Comparison of ENCODE assay signal across 17 mouse cellular contexts in the genomic region with DNA sequence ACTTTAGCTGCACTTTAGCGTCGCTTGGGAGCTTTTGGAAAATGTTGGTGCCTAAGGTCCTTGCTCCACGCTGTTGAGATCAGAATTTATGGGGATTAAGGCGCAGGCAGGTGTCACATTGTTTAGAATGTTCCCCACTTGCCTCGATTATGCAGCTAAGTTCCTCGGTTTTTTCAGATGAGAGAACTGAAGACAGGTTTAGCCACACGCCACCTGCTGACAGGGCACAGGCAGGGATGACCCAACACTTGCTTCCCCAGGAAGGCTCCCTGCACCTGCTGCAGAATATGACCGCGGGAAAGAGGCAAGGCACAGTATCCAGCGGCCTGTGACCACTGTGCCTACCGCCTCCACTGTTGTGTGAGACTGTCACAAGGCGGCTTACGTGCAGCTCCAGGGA. TPM values are rescaled to one million over a fixed set of nuclear protein-coding genes. Genes with fewer than 3 reads are reported as not detected.
"Had no signal": no experiment of that assay in that cellular context is flagged by ENCODE, and none has a peak within 500 bp of the region (broad histone marks: within the 10 kb centered on the region; RNA-seq: fewer than 3 reads in every experiment).

No protein-coding gene starts in this region.

- H3K9me3 ChIP-seq: limb, embryonic 15.5 days; midbrain, embryonic 15.5 days; neural tube, embryonic 13.5 days; stomach, embryonic 15.5 days had no signal

- H3K27ac ChIP-seq: kidney, postnatal 0 days; layer of hippocampus, adult 2 months; limb, embryonic 15.5 days; midbrain, embryonic 15.5 days; neural tube, embryonic 13.5 days; stomach, embryonic 15.5 days had no signal

- H3K9ac ChIP-seq: limb, embryonic 15.5 days; lung, embryonic 14.5 days; midbrain, embryonic 15.5 days; neural tube, embryonic 13.5 days; stomach, embryonic 15.5 days had no signal

- H3K27me3 ChIP-seq: limb, embryonic 15.5 days; midbrain, embryonic 15.5 days; neural tube, embryonic 13.5 days; stomach, embryonic 15.5 days had no signal

- H3K4me1 ChIP-seq: limb, embryonic 15.5 days; midbrain, embryonic 15.5 days; stomach, embryonic 15.5 days had no signal

- DNase-seq: kidney, adult 8-10 months; lung, embryonic 14.5 days; lung, postnatal 4 days; retina, postnatal 1 day; thymus, adult 2 months had no signal

- ATAC-seq: inflammation-experienced regulatory T-cells, adult 6 months; intestine, postnatal 0 days; midbrain, embryonic 15.5 days had no signal

- H3K4me3 ChIP-seq: layer of hippocampus, adult 2 months; limb, embryonic 15.5 days; midbrain, embryonic 15.5 days; neural tube, embryonic 13.5 days; stomach, embryonic 15.5 days had no signal

- H3K4me2 ChIP-seq: limb, embryonic 15.5 days; lung, embryonic 14.5 days; midbrain, embryonic 11.5 days; midbrain, embryonic 15.5 days; neural tube, embryonic 13.5 days; stomach, embryonic 15.5 days had no signal

RNA-seq across cellular contexts. Expression of gene Ptcra, which starts 52.8 kb away (rescaled TPM):
- total RNA-seq: layer of hippocampus, adult 2 months; layer of hippocampus, postnatal 10 days; left cerebral cortex, postnatal 14 days; megakaryocyte, adult 5-6 weeks had no signal
